Mouse (Mus musculus) kidney, adult 2 months (tissue): ENCODE data around the gene Asic1. TPM values are rescaled to one million over a fixed set of nuclear protein-coding genes. Genes with fewer than 3 reads are reported as not detected.

ENCODE experiments used
- DNase-seq: peaks from one replicate; pipeline ENCODE4 v3.0.0; 2021
- H3K27ac ChIP-seq: fragments of 200-500 bp; 2 replicates; pipeline ENCODE4 v1.5.1; 2012; ENCODE audit warnings: low read depth, low read length, control low read depth, inconsistent platforms; ENCODE audit not compliant: insufficient read depth
- H3K27me3 ChIP-seq: fragments of 200-500 bp; replicated peaks from 2 replicates; pipeline ENCODE4 v1.6.1; 2012; ENCODE audit warnings: mild to moderate bottlenecking, moderate library complexity, low read length, inconsistent platforms; ENCODE audit not compliant: control insufficient read depth, insufficient read depth
- H3K36me3 ChIP-seq: fragments of 200-500 bp; 2 replicates; pipeline ENCODE4 v1.6.1; 2012; ENCODE audit warnings: mild to moderate bottlenecking, moderate library complexity, low read length, inconsistent platforms; ENCODE audit not compliant: control insufficient read depth, insufficient read depth
- H3K4me1 ChIP-seq: fragments of 200-500 bp; 2 replicates; pipeline ENCODE4 v1.6.1; 2011; ENCODE audit warnings: low read length; ENCODE audit not compliant: control insufficient read depth, insufficient read depth
- H3K4me3 ChIP-seq: fragments of 200-500 bp; 2 replicates; pipeline ENCODE4 v1.5.1; 2011; ENCODE audit warnings: mild to moderate bottlenecking, low read depth, low read length, control low read depth; ENCODE audit not compliant: insufficient read depth
- CTCF ChIP-seq: fragments of 200-500 bp; conservative IDR thresholded peaks from 2 replicates; pipeline ENCODE4 v1.5.1; 2011; ENCODE audit warnings: low read depth, mild to moderate bottlenecking, control low read depth, low read length, moderate library complexity, mixed read lengths; ENCODE audit not compliant: insufficient read depth, insufficient read length
- POLR2A ChIP-seq: fragments of 200-500 bp; IDR thresholded peaks from one replicate; pipeline ENCODE4 v1.6.1; 2011; ENCODE audit warnings: low read depth, low read length, control low read depth
- WGBS: fragments of 180-500 bp; shearing (Covaris S2); methylation state at CpG from one replicate; pipeline ENCODE4 v1.1.7; 2018; 5-methylcytosine and 5-hydroxymethylcytosine counted together
- polyA plus RNA-seq: library from polyadenylated mRNA; depleted of rRNA; stranded (reverse); fragments of >200 nt; gene quantifications from 2 replicates; pipeline ENCODE4 v1.2.3, GENCODE M21; 2012; rRNA removed

Asic1 gene
- polyA plus RNA-seq = 0.34 and 0.37 TPM in 2 replicates

DNA sequence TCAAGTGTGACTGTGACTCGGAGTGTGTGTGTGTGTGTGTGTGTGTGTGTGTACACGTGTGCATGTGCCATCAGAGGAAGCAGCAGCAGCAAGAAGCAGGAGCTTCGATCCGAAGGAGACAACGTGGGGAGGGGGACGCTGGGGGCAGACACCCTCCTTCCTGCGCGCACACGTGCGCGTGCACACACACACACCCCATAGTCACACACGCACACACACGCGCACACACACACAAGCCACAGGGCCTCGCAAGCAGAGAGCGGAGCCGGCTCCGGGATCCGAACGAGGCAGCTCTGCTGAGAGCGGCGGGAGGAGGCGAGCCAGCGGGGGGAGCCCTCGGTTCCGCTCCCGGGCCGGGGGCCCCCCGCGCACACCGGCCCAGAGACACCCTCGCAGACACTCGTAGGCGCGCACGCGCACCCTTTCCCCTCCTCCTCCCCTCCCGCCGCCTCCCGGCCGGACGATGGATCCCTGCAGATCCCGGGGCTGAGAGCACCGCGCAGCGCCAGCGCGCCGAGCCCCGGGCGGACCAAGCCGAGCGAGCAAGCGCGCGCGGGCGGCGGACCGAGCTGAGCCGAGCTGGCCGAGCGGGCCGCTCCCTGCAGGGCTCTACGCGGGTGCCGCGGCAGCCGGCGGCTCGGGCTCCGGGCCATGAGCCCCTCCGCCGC lies at the start of gene Asic1:
Gene Asic1 (plus strand): TSS at position 215 of the 668 bp plus-strand sequence.
- Histone ChIP-seq H3K27me3 (no peaks in the 10 kb centered on the region; the same call in 1 of the 2 replicates), H3K36me3 (no peaks in the 10 kb centered on the region), H3K4me1 (no peaks in the 10 kb centered on the region), H3K4me3 (peak within 1 kb of the TSS; percentile 0), H3K27ac (no peak within 1 kb of the TSS)
- TF ChIP-seq CTCF = no peak
- TF ChIP-seq POLR2A = no peak
- peak; percentile 60 for DNase-seq
- under 1% methylated on average over 66 of the region's 74 CpGs for WGBS

GRCm38 (mm10) chr15:99622063-99622462 lies 48.1 kb upstream of the Asic1 start:
- DNase-seq = no peak
- no peak for TF ChIP-seq CTCF
- no peak for TF ChIP-seq POLR2A
- H3K4me3 ChIP-seq = no peak overlapping the region
- no peaks in the 10 kb centered on the region for H3K36me3 ChIP-seq
- H3K27me3 ChIP-seq = no peaks in the 10 kb centered on the region; the same call in 1 of the 2 replicates
- no peaks in the 10 kb centered on the region for H3K4me1 ChIP-seq
- H3K27ac ChIP-seq = no peak overlapping the region
- WGBS = 93% methylated on average over 11 of the region's 11 CpGs

DNA sequence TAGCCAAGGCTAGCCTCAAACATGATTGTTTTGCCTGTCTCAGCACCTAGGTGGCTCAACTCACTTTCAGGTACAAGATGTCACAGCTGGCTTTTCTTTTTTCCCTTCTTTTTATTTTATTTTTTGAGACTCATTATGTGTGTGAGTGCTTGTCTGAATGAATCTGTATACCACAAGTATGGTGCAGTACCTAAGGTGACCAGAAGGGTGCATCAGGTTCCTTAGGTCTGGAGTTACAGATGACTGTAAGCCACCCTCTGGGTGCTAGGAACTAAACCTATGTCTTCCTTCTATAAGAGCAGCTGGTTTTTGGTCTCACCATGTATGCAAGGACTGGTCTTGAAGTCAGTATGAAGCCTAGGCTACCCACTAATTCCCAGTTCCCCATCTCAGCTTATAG lies 38.5 kb upstream of the Asic1 start:
- no peak for TF ChIP-seq CTCF
- no peak for TF ChIP-seq POLR2A
- H3K27me3 ChIP-seq = no peaks in the 10 kb centered on the region
- no peaks in the 10 kb centered on the region for H3K36me3 ChIP-seq
- DNase-seq = no peak
- H3K27ac ChIP-seq = no peak overlapping the region
- no peak overlapping the region for H3K4me3 ChIP-seq
- no peaks in the 10 kb centered on the region for H3K4me1 ChIP-seq

- Histone ChIP-seq H3K36me3 (no peaks in the 10 kb centered on the region), H3K27ac (no peak overlapping the region), H3K4me3 (no peak overlapping the region), H3K4me1 (no peaks in the 10 kb centered on the region), H3K27me3 (no peaks in the 10 kb centered on the region)
- DNase-seq = no peak
- TF ChIP-seq POLR2A (no peak), CTCF (no peak)
- WGBS = 87% methylated on average over 7 of the region's 7 CpGs
Measured at GRCm38 (mm10) chr15:99634702-99635101, 35.5 kb upstream of the Asic1 start.

DNA sequence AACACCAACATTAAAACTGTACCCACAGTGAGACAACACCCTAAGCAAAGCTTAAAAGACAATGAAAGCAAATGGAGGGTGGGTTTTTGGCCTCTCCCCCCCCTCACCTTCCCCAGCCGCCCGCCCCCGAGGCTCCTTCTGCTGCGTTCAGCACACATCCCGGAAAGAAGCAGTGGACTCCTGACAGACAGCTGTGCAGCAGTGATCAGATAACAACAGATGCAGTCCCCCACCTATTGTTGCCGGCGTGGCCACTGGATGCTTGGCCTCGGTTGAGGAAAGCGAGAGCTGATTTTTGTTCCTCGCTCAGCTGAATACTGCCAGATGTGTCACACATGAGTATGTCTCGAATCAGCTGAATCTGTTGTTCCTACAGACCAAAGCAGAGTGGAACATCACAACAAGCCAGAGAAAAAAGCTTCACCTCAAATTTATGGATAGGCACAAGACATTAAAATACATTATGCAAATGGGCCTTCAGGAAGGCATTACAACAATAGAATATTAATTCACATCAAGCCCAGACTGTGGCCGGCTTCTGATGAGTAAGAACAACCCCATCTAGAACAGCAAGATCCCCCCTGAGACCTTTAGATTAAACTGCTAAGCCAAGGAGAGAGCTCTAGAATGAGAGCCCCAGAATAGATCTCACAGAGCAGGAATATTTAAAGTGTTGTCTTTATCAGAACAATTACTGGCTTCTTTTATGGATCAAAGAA lies 32.6 kb upstream of the Asic1 start:
- DNase-seq = no peak
- TF ChIP-seq CTCF (no peak), POLR2A (no peak)
- Histone ChIP-seq H3K27ac (no peak overlapping the region), H3K4me1 (no peaks in the 10 kb centered on the region), H3K27me3 (no peaks in the 10 kb centered on the region), H3K4me3 (no peak overlapping the region), H3K36me3 (no peaks in the 10 kb centered on the region)
- WGBS = 90% methylated on average over 12 of the region's 12 CpGs

DNA sequence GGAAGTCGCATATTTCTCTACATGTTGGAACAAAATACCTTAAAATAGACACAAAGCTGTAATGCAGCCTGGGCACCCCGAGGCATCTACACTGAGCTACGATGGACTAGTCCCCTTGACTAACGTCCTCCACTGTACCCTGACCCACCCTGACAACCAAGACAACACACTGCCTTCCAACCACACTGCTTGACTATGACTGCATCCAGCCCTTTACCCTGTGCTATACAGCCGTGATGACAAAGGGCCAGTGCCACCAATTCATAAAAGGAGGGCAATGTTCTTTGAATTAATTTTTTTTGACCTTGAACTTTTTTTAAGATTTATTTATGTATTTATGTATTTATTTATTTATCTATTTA lies 32.1 kb upstream of the Asic1 start:
- Histone ChIP-seq H3K36me3 (no peaks in the 10 kb centered on the region), H3K4me3 (no peak overlapping the region), H3K27ac (no peak overlapping the region), H3K4me1 (no peaks in the 10 kb centered on the region), H3K27me3 (no peaks in the 10 kb centered on the region)
- no peak for DNase-seq
- 92% methylated on average over 5 of the region's 5 CpGs for WGBS
- TF ChIP-seq POLR2A = no peak
- TF ChIP-seq CTCF = no peak

GRCm38 (mm10) chr15:99642622-99643021 lies 27.5 kb upstream of the Asic1 start:
- 88% methylated on average over 6 of the region's 6 CpGs for WGBS
- Histone ChIP-seq H3K4me1 (peaks cover 3% of the 10 kb centered on the region; the same call in 1 of the 2 replicates), H3K27ac (no peak overlapping the region), H3K4me3 (no peak overlapping the region), H3K27me3 (no peaks in the 10 kb centered on the region), H3K36me3 (no peaks in the 10 kb centered on the region)
- TF ChIP-seq CTCF = no peak
- no peak for TF ChIP-seq POLR2A
- no peak for DNase-seq
